Mouse (Mus musculus) cerebellum, adult 2 months (tissue): Measurements from ENCODE around the gene Klf11.

Experiments used
- CTCF ChIP-seq: fragments of 200-500 bp; IDR thresholded peaks from 2 replicates; pipeline ENCODE4 v1.5.1; 2011; ENCODE audit warnings: low read depth, mild to moderate bottlenecking, control low read depth, low read length, moderate library complexity, borderline replicate concordance; ENCODE audit not compliant: insufficient read depth
- POLR2A ChIP-seq: fragments of 200-500 bp; IDR thresholded peaks from 2 replicates; pipeline ENCODE4 v1.6.1; 2011; ENCODE audit warnings: low read length, control low read depth, borderline replicate concordance; ENCODE audit not compliant: insufficient read depth

- no peak for TF ChIP-seq CTCF
- TF ChIP-seq POLR2A: no peak
Observed at GRCm38 (mm10) chr12:24708824-24709218, 57.7 kb downstream of the Klf11 start.
